Mouse (Mus musculus) spleen, embryonic (tissue): ENCODE measurements around the gene Afg1l.

Experiments
- CTCF ChIA-PET: fragments of 350-600 bp; sonication (Branson Sonifier 250); formaldehyde crosslinking; loops from one replicate; lab custom pipeline; 2022; lab: Charles Lee

Afg1l gene

DNA sequence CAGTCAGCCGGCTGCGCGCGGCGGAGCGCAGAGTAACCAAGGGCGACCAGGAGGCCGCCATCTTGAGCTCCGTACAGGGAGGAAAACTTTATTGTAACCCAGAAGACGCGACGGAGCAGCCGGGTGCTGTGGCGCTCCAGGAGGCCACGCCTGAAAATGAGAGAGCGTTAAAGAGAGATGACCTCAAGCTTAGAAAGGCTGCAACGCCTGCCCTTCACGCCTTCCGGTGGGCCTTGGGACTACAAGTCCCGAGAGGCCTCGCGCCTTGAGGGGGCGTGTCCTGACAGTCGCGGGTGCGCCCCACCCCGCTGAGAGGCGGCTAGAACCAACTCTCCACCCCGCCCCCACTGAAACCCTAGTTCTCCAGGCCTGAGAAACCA, at the start of gene Afg1l:
TSS of gene Afg1l (minus strand) at position 225 of the 380 bp plus-strand sequence.
- CTCF ChIA-PET = interaction anchor here (0.6 kb wide), 1 partner anchor 66 kb away, joined by 3 read pairs; no protein-coding TSS in a partner anchor

DNA sequence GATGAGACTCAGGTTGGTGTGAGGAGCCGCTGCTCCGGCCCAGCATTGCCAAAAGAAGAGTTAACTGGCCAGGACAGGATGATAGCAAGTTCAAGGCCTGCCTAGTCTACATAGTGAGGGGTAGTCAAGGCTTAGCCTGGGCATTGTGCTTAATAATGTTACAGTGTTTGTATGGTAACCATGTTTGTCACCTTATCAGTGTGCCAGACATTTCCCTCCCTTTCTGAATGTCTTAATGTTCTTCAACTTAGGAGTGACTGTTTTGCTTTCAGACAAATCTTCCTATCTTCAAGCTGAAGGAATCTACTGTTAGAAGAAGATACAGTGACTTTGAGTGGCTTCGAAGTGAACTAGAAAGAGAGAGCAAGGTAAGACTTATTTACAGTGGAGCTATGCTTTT, 47.3 kb upstream of the Afg1l start:
- CTCF ChIA-PET = no interaction called here

DNA sequence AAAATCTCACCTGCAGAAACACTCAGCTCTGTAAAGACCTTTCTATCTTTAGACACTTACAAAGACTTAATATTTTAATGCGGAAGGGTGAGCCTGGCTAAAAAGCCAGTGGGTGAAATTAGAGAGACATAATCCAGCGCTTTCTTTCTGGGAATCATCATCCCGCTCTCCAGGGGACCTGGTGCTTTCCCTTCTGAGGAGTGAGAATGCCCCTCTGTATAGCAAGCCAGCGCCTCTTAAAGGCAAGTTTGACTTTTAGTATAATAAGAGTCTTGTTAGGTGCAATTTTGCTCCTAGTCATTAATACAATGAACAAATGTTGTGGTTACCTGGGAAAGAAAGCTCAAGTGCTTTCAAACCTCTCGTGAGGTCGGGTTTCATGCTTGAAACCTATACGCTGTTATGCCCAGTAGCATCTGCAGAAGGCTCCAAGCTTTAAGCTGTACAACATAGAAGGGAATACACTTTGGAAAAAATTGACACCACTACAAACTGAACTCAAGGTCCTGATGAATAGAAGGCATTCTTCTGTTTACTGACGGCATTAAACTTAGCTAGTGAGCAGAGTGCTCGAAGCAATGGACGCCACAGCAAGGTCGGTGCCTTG, 45.3 kb upstream of the Afg1l start:
- CTCF ChIA-PET = no interaction called here

DNA sequence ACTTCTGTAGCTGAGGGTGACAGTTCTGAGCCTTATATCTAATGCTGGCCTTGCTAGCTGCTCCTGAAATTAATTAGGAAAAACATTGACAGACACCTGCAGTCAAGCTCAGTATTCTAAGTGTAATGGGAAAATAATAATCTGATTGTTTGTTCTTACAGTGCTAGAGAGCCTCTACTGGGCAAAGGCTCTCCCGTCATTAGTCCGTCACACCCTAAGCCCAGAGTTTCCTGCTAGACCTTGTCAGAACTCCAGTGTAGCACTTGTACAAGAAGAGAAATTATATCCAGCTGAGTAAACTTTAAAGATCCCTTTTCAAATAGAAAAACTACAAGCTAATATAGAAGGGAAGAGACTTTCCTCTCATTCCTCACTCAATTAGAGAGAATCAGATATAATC, 44.5 kb upstream of the Afg1l start:
- CTCF ChIA-PET = interaction anchor here (0.6 to 0.7 kb wide), 2 partner anchors 164 to 1495 kb away, joined by 5 to 14 read pairs; no protein-coding TSS in a partner anchor

DNA sequence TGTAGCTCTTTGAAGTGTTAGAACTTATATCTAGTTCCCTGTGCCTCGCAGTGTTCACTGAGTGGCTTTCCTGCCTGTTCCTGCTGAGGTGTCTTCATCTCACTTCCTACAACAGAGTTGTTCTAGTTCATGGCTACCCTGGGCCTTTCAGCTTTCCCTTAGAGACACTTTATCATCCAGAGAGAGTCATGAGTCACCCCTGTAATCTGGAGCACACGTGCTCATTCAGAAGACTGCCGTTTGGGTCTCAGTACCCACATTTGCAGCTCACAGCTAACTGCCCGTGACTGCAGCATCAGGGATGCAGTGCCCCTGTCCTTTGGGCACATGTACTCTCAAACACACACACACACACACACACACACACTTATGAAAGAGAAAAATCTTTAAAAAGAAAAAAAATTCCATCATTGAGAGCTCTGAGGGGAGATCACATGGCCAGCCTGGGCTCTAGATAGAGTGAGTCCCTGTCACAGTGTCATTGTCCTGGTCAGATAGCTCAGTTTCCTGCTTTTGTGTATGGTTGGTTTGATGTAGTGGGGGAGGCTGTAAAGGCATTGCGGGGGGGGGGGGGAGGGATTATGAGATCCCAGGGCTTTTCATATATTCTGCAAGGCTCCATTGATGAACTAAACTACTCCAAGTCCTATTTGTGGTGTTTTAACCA, 43.1 kb upstream of the Afg1l start:
- CTCF ChIA-PET = interaction anchor here (0.6 kb wide), 1 partner anchor 61 kb away, joined by 3 read pairs; no protein-coding TSS in a partner anchor

DNA sequence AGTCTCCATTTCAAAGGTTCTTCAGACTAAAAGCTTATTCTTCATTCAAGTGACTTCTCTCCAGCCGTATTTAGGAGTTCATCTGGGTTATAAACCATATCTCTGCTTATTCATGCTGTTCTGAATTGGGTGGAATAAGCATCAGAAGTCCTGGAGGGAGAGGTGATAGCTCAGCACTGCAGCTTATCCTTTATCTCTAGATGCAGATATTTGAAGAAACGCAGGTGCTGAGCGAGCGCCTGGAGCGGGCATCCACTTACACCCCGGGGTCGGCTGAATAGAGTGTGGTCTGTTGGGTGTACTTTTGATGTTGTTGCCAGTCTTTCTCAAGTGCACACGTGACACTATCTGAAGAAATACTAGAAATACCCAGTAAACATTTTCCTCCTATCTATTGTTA, 40.0 kb upstream of the Afg1l start:
- CTCF ChIA-PET = no interaction called here

DNA sequence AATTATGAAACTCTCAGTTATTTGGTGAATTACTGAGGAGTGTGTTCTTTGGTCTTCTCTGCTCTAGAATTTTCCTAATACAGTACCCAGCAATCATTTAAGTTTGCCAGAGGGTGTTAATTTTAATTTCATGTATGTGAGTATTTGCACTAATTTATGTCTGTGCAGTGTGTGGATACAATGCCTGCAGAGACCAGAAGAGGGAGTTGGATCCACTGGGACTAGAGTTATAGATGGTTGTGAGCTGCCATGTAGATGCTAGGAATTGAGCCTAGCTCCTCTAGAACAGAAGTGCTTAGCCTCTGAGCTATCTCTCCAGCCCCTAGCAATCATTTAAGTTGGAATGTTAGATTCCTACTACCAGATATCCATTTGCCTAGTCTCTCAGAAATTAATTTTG, 35.8 kb upstream of the Afg1l start:
- CTCF ChIA-PET = no interaction called here

DNA sequence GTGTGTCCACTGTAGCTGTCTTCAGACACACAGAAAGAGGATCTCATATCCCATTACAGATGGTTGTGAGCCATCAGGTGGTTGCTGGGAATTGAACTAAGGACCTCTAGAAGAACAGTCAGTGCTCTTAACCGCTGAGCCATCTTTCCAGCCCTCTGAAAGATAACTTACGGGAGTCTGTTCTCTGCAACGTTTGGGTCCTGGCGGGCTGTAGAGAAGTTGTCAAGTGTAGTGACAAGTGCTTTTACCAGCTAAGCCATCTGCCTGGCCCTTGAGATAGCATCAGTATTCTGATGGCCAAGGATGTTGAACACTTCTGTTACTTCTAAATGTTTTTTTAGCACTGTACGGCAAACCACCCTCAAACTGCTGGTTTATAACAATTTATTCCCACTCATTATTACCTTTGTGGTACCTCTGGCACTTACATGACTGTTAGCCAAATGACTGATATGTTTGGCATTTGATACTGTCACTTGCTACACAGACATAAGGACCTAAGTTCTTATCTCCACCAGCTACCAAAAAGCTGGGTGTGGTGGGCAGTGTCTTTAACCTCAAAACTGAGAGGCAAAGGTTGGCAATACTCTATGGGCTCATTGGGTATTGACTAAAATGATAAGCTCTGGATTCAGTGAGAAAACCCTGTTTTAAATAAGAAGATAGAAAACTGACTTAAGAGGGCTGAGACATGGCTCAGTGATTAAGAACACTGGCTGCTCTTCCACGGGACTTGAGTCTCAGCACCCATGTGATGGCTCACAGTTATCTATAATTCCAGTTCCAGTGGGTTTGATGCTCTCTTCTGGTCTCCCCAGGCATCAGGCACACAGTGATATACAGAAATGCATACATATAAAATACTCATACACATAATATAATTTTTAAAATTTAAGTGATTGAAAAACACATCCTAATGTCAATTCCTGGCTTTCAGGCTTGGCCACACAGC, 33.1 kb upstream of the Afg1l start:
- CTCF ChIA-PET = no interaction called here

DNA sequence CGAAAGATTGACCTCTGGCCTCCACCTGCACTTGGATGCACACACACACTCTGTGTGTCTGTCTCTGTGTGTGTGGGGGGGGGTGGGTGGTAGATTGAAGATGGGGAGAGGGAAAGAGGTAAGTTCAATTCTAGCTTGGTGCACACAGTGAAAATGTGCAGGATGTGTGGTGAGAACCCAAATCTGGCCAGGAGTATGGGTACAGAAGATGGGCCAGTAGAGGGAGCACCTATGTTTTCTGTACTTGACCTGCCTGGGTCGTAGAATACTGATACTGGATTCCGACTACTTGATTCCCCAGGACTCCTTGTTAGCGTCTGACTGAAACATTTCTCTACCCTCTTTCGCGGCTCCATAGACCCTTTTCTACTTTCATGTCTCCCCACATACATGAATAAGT, 31.8 kb upstream of the Afg1l start:
- CTCF ChIA-PET = no interaction called here

DNA sequence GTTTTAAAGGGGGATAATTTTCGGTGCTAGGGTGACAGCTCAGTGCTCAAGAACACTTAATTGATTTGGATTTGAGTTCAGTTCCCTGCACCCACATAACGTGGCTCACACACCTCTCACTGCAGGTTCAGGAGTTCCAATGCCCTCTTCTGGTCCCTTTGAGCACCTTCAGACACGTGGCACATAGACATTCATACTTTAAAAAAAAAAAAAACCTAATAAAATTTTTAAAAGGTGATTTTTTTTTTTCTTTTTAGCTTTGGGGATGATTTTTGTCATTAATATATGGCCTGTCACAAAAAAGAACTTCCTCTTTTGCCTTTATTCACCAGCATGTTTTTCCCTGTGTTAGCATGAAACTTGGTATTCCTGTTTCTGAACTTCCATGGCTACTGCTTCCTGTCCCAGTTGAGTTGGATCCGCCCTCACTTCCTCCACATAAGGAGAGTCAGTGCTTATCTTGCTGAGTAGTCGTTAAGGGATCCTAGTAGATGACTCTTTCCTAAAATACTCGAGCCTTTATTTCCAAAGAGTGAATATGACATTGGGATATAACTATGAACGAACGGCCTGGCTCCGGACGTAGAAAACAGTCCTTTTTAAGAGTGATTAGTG, 25.8 kb upstream of the Afg1l start:
- CTCF ChIA-PET = interaction anchor here (0.6 kb wide), 1 partner anchor 191 kb away, joined by 4 read pairs; no protein-coding TSS in a partner anchor

DNA sequence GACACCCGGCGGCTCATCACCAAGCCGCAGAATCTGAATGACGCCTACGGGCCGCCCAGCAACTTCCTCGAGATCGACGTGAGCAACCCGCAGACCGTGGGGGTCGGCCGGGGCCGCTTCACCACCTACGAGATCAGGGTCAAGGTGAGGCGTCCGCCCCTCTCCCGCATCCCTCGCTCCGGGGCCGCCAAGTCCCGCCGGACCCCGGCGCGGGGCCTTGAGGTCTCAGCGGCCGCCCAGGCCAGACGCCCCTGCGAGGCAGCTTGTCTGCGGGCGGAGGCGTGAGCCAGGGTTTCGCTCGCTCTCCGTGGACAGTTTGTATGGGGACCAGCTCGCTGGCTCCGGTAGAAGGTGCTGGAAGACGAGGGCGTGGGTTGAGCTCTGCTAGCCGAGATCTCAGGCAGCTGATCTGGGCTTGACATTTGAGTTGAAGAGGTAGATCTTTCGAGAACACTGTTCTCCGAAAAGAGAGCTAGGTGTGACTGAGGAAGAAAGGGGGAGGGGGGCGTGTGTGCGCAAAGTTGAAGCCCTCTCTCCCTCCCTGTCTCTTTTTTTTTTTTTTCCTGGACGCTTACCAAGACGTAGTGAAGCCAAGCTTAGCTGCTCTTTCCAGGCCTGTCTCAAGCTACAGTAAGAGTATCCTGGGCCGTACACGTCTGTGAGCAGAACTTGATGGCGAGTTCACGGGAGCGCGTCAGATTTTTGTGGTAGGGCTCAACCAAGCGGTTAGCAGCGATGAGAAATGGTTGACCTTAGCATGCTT, 24.2 kb upstream of the Afg1l start:
- CTCF ChIA-PET = interaction anchor here (0.5 to 0.7 kb wide), 5 partner anchors 101 to 1814 kb away, joined by 3 to 14 read pairs (median 5); no protein-coding TSS in a partner anchor

DNA sequence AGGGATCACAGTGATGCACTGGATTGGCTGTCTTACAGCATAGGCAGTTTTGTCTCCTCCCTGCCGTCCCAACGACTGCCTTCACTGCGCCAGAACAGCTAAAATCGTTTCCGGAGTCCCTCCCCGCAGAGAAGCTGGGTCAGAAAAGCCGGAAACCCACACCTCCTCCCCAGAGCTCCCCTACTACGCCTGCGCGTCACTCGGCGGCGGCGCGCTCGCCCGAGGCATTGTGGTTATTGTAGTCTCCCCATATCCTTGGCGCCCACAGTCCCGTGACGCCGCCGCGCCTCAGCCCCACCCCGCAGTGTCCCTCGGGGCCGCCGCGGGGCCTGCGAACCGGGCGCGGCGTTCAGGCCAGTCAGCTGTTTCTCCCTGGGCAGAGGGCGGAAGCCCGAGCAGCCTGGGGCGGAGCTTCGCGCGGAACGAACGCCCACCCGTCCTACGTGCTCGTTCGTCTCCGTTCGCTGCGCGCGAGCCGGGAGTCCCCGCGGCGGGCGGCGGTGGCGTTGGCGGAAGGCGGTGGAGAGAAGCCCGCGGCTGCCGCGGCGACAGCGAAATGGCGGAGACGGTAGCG, 23.5 kb upstream of the Afg1l start, which contains the start of gene Snx3:
TSS of gene Snx3 (plus strand) at position 256 of the 574 bp plus-strand sequence.
- CTCF ChIA-PET = interaction anchor here (0.5 kb wide), 1 partner anchor 945 kb away, joined by 3 read pairs; no protein-coding TSS in a partner anchor

DNA sequence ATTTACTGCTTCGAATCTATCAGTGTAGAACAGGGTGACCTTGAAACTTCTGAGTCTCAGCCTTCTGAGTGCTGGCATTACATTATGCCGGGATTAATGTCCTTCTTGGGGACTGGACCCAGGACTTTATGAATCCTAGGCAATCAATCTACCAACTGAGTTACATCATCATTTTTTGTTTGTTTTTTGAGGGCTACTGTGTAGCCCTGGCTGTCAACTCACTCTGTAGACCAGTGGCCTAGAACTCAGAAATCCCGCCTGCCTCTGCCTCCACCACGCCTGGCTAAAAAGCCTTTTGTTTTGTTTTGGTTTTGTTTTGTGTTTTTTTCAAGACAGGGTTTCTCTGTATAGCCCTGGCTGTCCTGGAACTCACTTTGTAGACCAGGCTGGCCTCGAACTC, 22.8 kb upstream of the Afg1l start:
- CTCF ChIA-PET = no interaction called here

DNA sequence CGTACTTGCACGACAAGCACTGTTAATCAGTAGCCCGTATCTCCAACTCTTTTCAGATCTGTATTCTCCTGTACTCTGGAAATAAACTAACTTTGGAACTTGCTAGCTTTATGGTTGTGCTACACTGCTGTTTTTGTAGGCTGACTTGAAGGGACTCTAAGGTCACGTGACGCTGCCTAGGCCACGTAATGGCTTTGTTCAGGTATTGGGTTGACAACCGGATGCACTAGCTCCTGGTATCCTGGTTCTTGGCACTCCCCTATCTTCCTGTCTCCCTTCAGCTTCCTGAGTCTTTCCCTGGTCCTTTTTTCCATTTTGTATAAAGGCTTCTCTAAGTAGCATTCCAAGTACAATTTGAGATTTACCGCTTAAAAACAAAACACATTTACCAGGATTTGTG, 22.2 kb upstream of the Afg1l start:
- CTCF ChIA-PET = no interaction called here

DNA sequence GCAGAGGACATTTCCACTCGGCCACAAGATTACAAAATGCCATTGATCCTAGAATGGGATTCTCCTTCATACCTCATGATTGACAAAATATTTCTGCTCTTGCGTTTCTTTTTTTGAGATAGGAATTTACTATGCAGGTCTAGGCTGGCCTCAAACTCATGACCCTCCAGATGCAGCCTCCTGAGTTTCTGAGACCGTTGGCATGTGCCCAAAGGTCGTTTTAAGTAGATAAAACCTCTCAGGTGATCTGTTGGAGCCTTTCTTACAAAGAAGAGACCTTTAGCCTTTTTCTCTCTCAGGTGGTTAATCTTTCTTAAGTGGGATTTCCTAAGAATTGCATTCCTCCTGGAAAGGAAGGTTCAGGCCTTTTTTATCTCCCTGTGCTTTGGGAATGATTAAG, 14.6 kb upstream of the Afg1l start:
- CTCF ChIA-PET = no interaction called here

DNA sequence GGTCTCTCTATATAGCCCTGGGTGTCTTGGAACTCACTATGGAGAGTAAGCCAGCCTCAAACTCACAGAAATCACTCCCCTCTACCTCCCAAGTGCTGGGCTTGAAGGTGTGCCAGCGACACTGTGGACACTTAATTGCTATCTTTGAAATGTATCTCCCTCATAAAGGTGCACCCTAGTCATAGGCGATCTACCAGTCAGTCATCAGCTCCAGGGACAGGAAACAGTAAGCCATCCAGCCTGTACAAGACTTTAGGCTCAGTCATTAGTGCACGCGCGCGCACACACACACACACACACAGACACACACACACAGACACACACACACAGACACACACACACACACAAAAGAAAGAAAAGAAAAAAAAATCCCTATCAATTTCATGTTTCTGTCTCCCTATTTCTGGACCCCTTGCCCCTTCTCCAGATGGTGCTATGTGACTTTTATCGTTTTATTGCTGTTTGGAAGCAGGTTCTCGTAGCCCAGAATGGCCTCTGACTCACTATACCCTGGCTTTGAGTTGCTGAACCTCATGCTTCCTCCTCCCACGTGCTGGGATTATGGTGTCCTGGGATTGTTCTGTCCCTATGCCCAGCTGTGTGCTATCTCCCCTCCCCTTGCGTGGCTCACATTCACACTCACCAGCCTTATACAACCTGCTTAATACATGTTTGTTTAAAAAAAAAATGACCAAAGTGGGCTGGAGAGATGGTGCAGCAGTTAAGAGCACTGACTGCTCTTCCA, 13.8 kb upstream of the Afg1l start:
- CTCF ChIA-PET = no interaction called here

DNA sequence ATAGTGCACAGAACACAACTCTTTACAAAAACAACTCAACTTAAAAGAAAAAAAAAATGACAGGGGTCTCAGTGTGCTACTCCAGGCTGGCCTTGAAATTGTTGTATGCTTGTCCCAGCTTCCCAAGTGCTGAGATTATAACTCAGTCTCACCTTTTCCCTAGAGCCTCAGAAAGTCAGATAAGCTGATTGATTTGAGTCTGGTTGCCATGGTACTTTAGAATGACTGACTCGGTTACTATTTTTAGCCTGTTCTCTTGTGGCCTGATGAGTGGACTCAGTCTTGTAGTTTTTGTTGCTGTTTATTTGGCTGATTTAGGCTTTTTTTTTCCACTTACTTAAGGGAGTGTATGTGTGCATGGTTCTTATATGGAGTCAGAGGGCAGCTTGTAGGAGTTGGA, 12.8 kb upstream of the Afg1l start:
- CTCF ChIA-PET = no interaction called here

DNA sequence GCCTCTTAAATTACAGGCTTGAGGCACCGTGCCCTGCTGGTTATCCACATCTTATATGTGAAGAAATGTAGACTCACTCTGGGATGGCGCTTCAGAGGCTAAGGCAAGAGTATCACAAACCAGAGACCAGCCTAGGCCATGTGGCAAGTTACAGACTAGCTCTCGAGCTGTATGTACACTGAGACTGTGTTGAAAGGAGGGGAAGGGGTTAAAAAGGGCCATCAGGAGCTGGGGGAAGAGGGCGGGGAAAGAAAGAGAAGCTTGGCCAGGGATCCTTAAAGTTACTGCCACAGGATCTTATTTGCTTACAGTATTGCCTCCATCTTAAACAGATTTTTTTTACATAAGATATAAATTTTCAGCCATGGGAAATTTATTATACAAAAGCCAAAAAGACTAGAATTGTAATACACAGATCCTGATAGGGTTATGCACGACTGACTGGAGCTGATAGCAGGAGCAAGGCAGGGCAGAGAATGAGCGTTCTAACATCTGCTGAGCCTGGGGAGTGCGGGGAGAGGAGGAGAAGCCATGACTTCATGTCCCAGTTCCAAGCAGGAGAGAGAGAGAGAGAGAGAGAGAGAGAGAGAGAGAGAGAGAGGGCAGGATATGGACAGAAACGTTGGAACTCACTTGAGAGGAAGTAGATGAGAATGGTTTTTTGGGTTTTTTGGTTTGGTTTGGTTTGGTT, 10.4 kb upstream of the Afg1l start:
- CTCF ChIA-PET = no interaction called here

DNA sequence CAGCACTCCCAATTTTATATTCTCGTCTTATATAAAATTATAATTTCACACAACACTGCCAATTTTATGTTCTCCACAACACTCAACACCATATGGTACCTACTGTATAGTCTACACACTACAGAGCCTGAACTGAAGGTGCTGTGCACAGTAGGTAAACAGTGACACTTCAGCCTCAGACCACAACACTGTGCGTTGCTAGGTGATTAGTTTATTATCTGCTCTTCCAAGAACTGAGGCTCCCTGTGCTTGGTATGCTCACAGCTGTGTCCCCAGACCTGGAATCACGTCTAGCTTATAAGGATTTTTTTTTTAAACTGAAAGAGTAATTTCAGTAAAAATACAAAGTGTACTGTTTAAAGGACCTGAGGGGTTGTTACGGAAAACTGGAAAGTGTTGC, 2.4 kb upstream of the Afg1l start:
- CTCF ChIA-PET = interaction anchor here (0.5 to 0.7 kb wide), 2 partner anchors 38 to 962 kb away, joined by 3 to 11 read pairs; partner anchors contain the start of gene Cd164
